Mouse (Mus musculus) liver, adult 2 months (tissue): ENCODE results near the gene Ptgir. TPM values are rescaled to one million over a fixed set of nuclear protein-coding genes. Genes with fewer than 3 reads are reported as not detected.
A peak's percentile ranks its signal among the peaks of the same experiment; 100 is the strongest.

Source experiments
- DNase-seq: peaks from one replicate; pipeline ENCODE4 v3.0.0-alpha.2; 2011; ENCODE audit warnings: low read depth, low spot score; ENCODE audit errors: extremely low read depth
- H3K27ac ChIP-seq: fragments of 200-500 bp; replicated peaks from 2 replicates; pipeline ENCODE4 v1.5.1; 2012; ENCODE audit warnings: low read depth, mild to moderate bottlenecking, control low read depth, inconsistent platforms, low read length; ENCODE audit not compliant: insufficient read depth
- H3K27me3 ChIP-seq: fragments of 200-500 bp; 2 replicates; pipeline ENCODE4 v1.6.1; 2012; ENCODE audit warnings: mild to moderate bottlenecking, moderate library complexity, low read length, inconsistent platforms; ENCODE audit not compliant: control insufficient read depth, insufficient read depth
- H3K36me3 ChIP-seq: fragments of 200-500 bp; 2 replicates; pipeline ENCODE4 v1.6.1; 2012; ENCODE audit warnings: low read length, inconsistent platforms; ENCODE audit not compliant: control insufficient read depth, insufficient read depth
- H3K4me1 ChIP-seq: fragments of 200-500 bp; 2 replicates; pipeline ENCODE4 v1.6.1; 2011; ENCODE audit warnings: low read length; ENCODE audit not compliant: control insufficient read depth, insufficient read depth
- H3K4me3 ChIP-seq: fragments of 200-500 bp; 2 replicates; pipeline ENCODE4 v1.5.1; 2011; ENCODE audit warnings: low read depth, mild to moderate bottlenecking, control low read depth, low read length, moderate library complexity; ENCODE audit not compliant: insufficient read depth
- H3K79me2 ChIP-seq: fragments of 200-500 bp; 2 replicates; pipeline ENCODE4 v1.6.1; 2012; ENCODE audit warnings: inconsistent platforms, mild to moderate bottlenecking, low read length, moderate library complexity; ENCODE audit not compliant: control insufficient read depth, insufficient read depth
- H3K9ac ChIP-seq: fragments of 200-500 bp; 2 replicates; pipeline ENCODE4 v1.6.1; 2012; ENCODE audit warnings: low read depth, mild to moderate bottlenecking, control low read depth, inconsistent platforms, low read length
- CTCF ChIP-seq: fragments of 200-500 bp; IDR thresholded peaks from 2 replicates; pipeline ENCODE4 v1.5.1; 2011; ENCODE audit warnings: low read depth, low read length, control low read depth
- POLR2A ChIP-seq: fragments of 200-500 bp; IDR thresholded peaks from 2 replicates; pipeline ENCODE4 v1.6.1; 2011; ENCODE audit warnings: low read length, control low read depth; ENCODE audit not compliant: insufficient read depth; ENCODE audit errors: extremely low read depth
- WGBS: fragments of 180-500 bp; shearing (Covaris S2); methylation state at CpG from one replicate; pipeline ENCODE4 v1.1.7; 2018; 5-methylcytosine and 5-hydroxymethylcytosine counted together
- polyA plus RNA-seq: library from polyadenylated mRNA; depleted of rRNA; stranded (reverse); fragments of >200 nt; gene quantifications from 2 replicates; pipeline ENCODE4 v1.2.3, GENCODE M21; 2012
- total RNA-seq: library from RNA; depleted of rRNA; stranded (reverse); fragments of >200 nt; gene quantifications from 2 replicates; pipeline ENCODE4 v1.2.3, GENCODE M21; 2014

The Ptgir gene
- total and polyA plus RNA-seq, 2 experiments: 0.09 to 0.33 TPM

DNA sequence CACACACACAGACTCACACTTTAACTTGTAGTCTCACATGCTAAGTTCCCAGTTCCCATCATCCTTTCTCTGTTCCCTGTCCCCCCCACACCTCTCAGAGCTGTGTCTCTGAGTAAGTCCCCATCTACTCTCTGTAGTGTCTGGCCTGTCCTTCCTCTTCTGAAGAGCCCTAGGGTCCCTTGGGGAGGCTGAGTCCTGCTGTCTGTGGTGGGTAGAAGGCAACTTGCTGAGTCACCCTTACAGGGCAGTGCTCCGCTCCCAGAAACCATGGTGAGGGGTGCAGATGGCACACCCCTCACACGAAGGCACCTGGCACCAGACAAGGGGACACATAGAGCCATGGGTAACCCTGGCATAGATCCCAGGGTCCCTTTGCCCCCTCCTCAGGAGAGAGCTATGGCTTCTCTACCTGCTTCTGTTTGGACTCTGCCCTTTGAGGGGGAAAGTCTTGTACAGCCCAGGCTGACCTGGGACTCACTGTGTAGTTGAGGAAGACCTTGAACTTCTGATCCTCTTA is 2.8 kb upstream of the Ptgir start:
- H3K4me1 ChIP-seq: no peaks in the 10 kb centered on the region
- TF ChIP-seq CTCF (no peak), POLR2A (no peak)
- no peak overlapping the region for H3K9ac ChIP-seq

DNA sequence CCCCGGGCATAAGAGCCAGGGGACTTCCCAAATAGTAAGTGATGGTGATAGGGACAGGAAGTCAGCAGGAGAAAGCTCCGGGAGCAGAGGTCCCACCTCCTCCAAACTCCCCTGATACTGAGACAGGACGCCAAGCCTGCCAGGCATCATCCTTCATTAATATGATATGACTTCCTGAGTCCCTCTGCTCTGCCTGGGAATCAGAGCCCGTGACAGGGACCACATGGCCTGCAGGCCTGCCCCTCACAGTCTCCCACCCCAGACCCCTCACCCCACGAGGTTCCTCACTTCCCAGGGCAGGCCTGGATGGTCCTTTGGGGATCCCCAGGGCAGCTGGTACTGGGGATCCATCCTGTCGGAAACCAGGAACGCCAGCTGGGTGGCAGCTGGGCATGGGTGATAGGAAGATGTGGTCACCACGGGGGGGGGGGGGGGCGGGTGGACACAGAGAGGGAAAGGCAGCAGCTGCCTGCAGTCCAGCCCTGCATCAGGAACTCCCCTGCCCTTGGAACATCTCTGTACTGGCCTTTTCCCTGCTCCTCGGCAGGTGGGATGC is 2.1 kb upstream of the Ptgir start:
- Histone ChIP-seq H3K27ac (no peak overlapping the region), H3K4me1 (no peaks in the 10 kb centered on the region), H3K27me3 (no peaks in the 10 kb centered on the region), H3K4me3 (no peak overlapping the region), H3K36me3 (no peaks in the 10 kb centered on the region), H3K79me2 (no peaks in the 10 kb centered on the region), H3K9ac (no peak overlapping the region)
- 57% methylated on average over 10 of the region's 10 CpGs for WGBS
- TF ChIP-seq POLR2A (no peak), CTCF (no peak)
- no peak for DNase-seq

More for the DNA sequence above, 2.8 kb upstream of the Ptgir start:
- no peaks in the 10 kb centered on the region for H3K36me3 ChIP-seq
- H3K27ac ChIP-seq: no peak overlapping the region
- H3K27me3 ChIP-seq: no peaks in the 10 kb centered on the region
- H3K4me3 ChIP-seq: no peak overlapping the region
- 79% methylated on average over 2 of the region's 2 CpGs for WGBS
- H3K79me2 ChIP-seq: no peaks in the 10 kb centered on the region
- no peak for DNase-seq

DNA sequence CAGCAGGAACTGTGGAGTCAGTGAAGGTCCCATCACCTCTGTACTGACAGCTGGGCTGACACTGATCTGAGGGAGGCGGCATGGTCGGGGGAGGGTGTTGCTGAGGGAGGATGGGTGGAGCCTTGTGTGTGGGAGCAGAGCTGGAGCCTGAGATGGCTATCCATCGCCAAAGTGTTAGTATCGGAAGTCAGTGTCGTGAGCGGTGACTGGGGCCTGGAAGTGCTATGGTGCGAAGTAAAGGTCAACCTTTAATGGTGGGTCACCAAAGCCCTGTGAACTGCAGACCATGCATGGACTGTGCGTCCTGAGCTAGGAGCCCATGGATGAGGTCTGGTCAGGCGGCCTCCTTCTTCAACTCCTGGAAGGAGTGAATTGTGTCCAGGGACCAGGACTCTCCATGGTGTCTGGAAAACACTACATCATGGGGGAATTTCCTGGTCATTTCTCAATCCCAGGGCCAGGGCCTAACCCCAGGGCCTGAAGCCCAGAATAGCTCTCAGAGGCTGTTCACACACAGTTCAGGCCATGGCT is 734 bp upstream of the Ptgir start:
- WGBS: 61% methylated on average over 9 of the region's 9 CpGs
- H3K36me3 ChIP-seq: no peaks in the 10 kb centered on the region
- H3K27ac ChIP-seq: no peak overlapping the region
- no peaks in the 10 kb centered on the region for H3K79me2 ChIP-seq
- TF ChIP-seq CTCF: no peak
- no peak for TF ChIP-seq POLR2A
- no peak for DNase-seq
- H3K4me3 ChIP-seq: no peak overlapping the region
- no peak overlapping the region for H3K9ac ChIP-seq
- no peaks in the 10 kb centered on the region for H3K27me3 ChIP-seq
- no peaks in the 10 kb centered on the region for H3K4me1 ChIP-seq

DNA sequence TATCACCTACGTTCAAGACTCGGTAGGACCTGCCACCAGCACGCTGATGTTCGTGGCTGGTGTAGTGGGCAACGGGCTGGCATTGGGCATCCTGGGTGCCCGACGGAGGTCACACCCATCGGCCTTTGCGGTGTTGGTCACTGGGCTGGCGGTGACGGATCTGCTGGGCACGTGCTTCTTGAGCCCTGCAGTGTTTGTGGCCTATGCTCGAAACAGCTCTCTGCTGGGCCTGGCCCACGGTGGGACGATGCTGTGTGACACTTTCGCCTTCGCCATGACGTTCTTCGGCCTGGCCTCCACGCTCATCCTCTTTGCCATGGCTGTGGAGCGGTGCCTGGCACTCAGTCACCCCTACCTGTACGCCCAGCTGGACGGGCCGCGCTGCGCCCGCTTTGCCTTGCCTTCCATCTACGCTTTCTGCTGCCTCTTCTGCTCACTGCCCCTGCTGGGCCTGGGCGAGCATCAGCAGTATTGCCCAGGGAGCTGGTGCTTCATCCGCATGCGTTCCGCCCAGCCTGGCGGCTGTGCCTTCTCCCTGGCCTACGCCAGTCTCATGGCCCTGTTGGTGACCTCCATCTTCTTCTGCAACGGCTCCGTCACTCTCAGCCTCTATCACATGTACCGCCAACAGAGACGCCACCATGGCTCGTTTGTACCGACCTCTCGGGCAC is 734 bp downstream of the Ptgir start:
- Histone ChIP-seq H3K4me3 (peak overlapping the region; percentile 2; the same call in 1 of the 2 replicates), H3K36me3 (no peaks in the 10 kb centered on the region), H3K9ac (no peak overlapping the region), H3K79me2 (no peaks in the 10 kb centered on the region), H3K27me3 (no peaks in the 10 kb centered on the region), H3K27ac (no peak overlapping the region), H3K4me1 (no peaks in the 10 kb centered on the region)
- DNase-seq: no peak
- 91% methylated on average over 41 of the region's 41 CpGs for WGBS
- no peak for TF ChIP-seq CTCF
- no peak for TF ChIP-seq POLR2A

DNA sequence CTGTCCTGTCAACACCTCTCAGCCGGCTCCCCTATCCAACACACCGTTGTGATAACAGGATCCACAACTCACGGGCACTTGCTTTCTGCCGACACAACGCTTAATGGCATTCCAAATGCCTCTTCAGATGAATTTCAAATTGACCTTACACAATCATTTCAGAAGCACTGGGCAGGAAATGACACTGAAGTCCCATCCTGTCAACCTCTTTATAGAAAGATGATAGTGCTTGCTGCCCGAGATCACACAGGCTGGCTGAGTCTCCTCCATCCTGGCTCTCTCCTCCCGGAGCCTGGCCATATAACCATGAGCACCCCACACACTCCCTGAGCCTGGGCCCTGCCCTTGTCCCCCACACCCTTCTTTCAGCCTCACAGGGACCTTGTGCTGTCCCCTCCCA is 1.6 kb downstream of the Ptgir start:
- 62% methylated on average over 7 of the region's 7 CpGs for WGBS
- Histone ChIP-seq H3K79me2 (no peaks in the 10 kb centered on the region), H3K36me3 (no peaks in the 10 kb centered on the region), H3K9ac (peak overlapping the region; percentile 43; the same call in 1 of the 2 replicates), H3K4me1 (no peaks in the 10 kb centered on the region), H3K4me3 (no peak overlapping the region), H3K27ac (no peak overlapping the region), H3K27me3 (no peaks in the 10 kb centered on the region)
- DNase-seq: no peak
- TF ChIP-seq CTCF: no peak
- no peak for TF ChIP-seq POLR2A

DNA sequence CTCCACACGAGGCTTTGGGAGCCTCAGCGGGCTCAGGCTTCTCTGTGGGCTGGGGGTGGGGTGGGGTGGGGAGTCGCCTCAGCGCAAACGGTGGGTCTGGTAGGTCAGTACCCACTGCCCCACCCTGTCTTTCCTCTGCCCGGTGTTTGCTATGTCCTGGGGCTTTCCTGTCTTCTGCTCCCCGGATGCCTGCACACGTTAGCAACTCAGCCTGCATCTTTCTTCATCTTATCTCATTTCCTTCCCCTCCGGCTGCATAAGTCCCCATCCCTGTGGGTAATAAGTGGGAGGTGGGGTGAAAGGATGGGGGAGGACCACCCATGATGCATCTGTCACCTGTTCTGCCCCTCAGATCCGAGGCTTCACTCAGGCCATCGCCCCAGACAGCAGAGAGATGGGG is 2.1 kb downstream of the Ptgir start:
- WGBS: 47% methylated on average over 11 of the region's 11 CpGs
- no peak overlapping the region for H3K27ac ChIP-seq
- no peak for TF ChIP-seq CTCF
- TF ChIP-seq POLR2A: no peak
- no peaks in the 10 kb centered on the region for H3K27me3 ChIP-seq
- no peak overlapping the region for H3K9ac ChIP-seq
- H3K4me3 ChIP-seq: no peak overlapping the region
- no peak for DNase-seq
- no peaks in the 10 kb centered on the region for H3K79me2 ChIP-seq
- H3K36me3 ChIP-seq: no peaks in the 10 kb centered on the region
- no peaks in the 10 kb centered on the region for H3K4me1 ChIP-seq
